Mouse (Mus musculus) hindbrain, embryonic 13.5 days (tissue): ENCODE results near the gene Mapk8ip2. TPM values are rescaled to one million over a fixed set of nuclear protein-coding genes. Genes with fewer than 3 reads are reported as not detected.

Experiments
- ATAC-seq: fragments of 200-750 bp; cut with Nextera tagmentation; 2 replicates; pipeline ENCODE4 v1.8.0; 2017; ENCODE audit warnings: moderate TSS enrichment; ENCODE audit not compliant: low FRiP score
- H3K27ac ChIP-seq: fragments of 300-500 bp; sonication (generic); 2 replicates; pipeline ENCODE4 v1.5.1; 2015; ENCODE audit warnings: inconsistent platforms, mild to moderate bottlenecking, moderate library complexity
- H3K27me3 ChIP-seq: fragments of 300-500 bp; sonication (generic); 2 replicates; pipeline ENCODE4 v1.6.1; 2015; ENCODE audit warnings: mild to moderate bottlenecking, inconsistent platforms
- H3K36me3 ChIP-seq: fragments of 300-500 bp; sonication (generic); 2 replicates; pipeline ENCODE4 v1.6.1; 2015; ENCODE audit warnings: mild to moderate bottlenecking, inconsistent platforms
- H3K4me1 ChIP-seq: fragments of 300-500 bp; sonication (generic); replicated peaks from 2 replicates; pipeline ENCODE4 v1.6.1; 2015; ENCODE audit warnings: inconsistent platforms
- H3K4me2 ChIP-seq: fragments of 300-500 bp; sonication (generic); 2 replicates; pipeline ENCODE4 v1.6.1; 2015; ENCODE audit warnings: inconsistent platforms, mild to moderate bottlenecking, moderate library complexity
- H3K4me3 ChIP-seq: fragments of 300-500 bp; sonication (generic); 2 replicates; pipeline ENCODE4 v1.5.1; 2015; ENCODE audit warnings: mild to moderate bottlenecking, inconsistent platforms
- H3K9ac ChIP-seq: fragments of 300-500 bp; sonication (generic); 2 replicates; pipeline ENCODE4 v1.6.1; 2015; ENCODE audit warnings: mild to moderate bottlenecking, inconsistent platforms
- H3K9me3 ChIP-seq: fragments of 300-500 bp; sonication (generic); 2 replicates; pipeline ENCODE4 v1.6.1; 2016; ENCODE audit warnings: inconsistent platforms
- WGBS: fragments of 180-500 bp; shearing (Covaris S2); methylation state at CpG from one replicate; pipeline ENCODE4 v1.1.7; 2015; 5-methylcytosine and 5-hydroxymethylcytosine counted together
- polyA plus RNA-seq: library from polyadenylated mRNA; unstranded; fragments of >200 nt; fragmentation: Nextera tagmentation; extraction: Ambion mirVana; gene quantifications from 2 replicates; pipeline ENCODE4 v1.2.1, GENCODE M21; 2015

Mapk8ip2 gene
- polyA plus RNA-seq, 1 experiment from 2014 or later = 74.0 TPM

DNA sequence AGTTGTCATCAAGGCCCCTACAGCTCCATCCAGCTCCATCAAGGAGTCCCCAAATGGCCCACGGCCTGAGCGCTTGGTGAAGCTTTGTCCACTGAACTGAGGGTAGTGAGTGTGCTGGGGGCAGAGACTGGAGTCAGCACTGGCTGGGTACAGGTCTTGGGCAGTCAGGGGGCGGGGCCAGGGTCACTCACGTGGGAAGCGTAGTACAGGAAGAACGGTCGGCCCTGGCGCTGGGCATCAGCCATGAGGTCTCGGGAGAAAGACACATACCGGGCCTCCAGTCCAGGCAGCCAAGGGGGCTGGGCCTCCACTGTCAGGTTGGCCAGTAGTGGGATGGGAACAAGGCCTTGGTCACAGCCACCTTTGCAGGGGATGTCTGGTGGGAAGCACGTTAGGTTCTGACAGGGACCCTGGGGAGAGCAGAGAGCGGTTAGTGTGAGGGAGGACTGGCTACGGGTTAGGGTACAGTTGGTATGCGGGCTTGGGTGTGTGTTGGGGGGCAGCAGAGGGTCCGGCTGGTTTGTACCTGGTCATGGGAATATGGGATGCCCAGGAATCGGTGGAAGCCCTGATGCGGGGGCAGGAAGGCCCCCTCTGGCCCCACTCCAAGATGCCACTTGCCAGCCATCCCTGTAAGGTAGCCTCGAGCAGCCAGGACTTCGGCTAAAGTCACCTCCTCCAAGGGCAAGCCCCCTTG, 21.0 kb downstream of the Mapk8ip2 start:
- ATAC-seq = 0 out of 2 replicates have a peak, but pooled peaks have one; percentile 14
- Histone ChIP-seq H3K9ac (no peak overlapping the region; the same call in 1 of the 2 replicates), H3K9me3 (no peaks in the 10 kb centered on the region), H3K4me1 (peaks cover 29% of the 10 kb centered on the region), H3K36me3 (no peaks in the 10 kb centered on the region), H3K27ac (no peak overlapping the region), H3K27me3 (0 out of 2 replicates have a peak, but pooled peaks cover 3% of the 10 kb centered on the region), H3K4me2 (peak overlapping the region; percentile 91), H3K4me3 (peak overlapping the region; percentile 61; the same call in 1 of the 2 replicates)
- WGBS = 90% methylated on average over 19 of the region's 19 CpGs

DNA sequence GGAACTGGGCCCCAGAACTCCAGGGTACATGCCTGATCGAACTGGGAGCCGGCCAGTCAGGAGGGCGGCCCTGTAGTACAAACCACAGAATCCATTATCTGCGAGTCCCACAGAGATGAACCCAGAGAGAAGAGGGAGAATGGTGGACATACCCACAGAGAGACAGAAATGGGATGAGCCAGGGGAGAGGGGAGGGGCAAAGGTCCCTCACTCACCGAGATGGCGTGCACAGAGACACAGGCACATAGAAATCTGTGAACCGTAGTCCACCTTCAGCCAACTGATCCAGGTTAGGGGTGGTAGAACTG, 21.5 kb downstream of the Mapk8ip2 start:
- H3K27ac ChIP-seq = no peak overlapping the region
- 79% methylated on average over 7 of the region's 7 CpGs for WGBS
- no peak; the same call in 1 of the 2 replicates for ATAC-seq

DNA sequence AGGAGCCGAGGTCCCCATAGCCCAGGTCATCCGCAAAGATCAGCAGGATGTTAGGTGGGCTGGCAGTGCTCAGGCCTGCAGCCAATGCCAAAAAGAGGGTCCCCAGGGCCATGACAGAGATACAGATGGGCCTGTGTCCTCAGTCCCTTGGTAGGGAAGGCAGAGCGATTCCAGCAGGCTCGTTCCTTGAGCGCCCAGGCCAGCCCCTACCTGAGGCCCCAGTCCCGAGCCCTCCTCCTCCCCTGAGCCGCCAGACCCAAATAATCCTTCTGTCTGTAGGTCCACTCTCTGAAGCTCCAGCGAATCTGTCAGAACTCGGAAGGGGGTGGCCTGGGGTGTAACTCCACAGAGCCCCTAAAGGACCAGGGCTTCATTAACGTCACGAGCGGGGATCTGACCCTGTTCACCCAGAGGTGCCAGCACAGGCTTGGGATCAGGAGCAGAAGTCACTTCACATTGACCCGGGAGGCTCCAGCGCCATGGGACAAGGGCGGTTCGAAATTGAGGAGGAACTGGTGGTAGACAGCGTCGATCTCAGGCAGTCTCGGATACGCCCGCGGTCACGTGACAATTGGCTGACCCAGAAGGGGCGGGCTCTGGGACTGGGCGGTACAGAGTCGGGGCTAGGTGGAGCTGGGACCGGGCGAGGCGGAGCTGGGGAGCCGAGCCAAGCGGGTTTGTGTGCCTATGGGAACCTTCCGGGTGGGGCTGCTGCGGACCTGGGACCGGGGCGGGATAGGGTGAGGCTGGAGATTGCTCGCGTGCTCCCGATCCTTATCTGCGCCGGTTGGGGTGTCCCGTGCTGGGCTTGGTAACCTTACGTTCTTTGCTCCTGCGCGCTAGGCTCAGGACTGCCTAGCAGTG, 22.1 kb downstream of the Mapk8ip2 start:
- Histone ChIP-seq H3K4me1 (peaks cover 29% of the 10 kb centered on the region), H3K27ac (peak overlapping the region; percentile 86), H3K36me3 (no peaks in the 10 kb centered on the region), H3K9ac (peak overlapping the region; percentile 78), H3K4me2 (peak overlapping the region; percentile 91), H3K27me3 (0 out of 2 replicates have a peak, but pooled peaks cover 3% of the 10 kb centered on the region), H3K4me3 (peak overlapping the region; percentile 61), H3K9me3 (no peaks in the 10 kb centered on the region)
- peak; percentile 97 for ATAC-seq
- WGBS = 10% methylated on average over 44 of the region's 44 CpGs

More for the DNA sequence above, 21.5 kb downstream of the Mapk8ip2 start:
- H3K4me1 ChIP-seq = peaks cover 29% of the 10 kb centered on the region
- H3K4me3 ChIP-seq = peak overlapping the region; percentile 61
- peak overlapping the region; percentile 78 for H3K9ac ChIP-seq
- 0 out of 2 replicates have a peak, but pooled peaks cover 3% of the 10 kb centered on the region for H3K27me3 ChIP-seq
- H3K9me3 ChIP-seq = no peaks in the 10 kb centered on the region
- H3K4me2 ChIP-seq = peak overlapping the region; percentile 91
- no peaks in the 10 kb centered on the region for H3K36me3 ChIP-seq

DNA sequence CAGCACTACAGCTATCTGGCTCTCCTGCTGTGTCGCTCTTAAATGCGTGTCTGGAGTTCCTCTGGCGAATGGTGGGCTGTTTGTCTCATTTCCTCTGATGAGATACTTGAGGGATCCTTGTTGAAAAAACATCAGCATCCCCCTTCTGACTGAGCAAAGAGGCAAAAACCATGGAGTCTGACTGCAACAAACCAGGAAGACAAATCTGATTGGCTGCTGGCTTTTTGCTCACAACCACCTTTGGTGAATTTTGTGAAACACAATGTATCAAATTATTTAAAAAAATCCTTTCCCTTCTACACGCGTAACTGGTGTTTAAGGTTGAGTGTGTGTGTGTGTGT, 22.7 kb downstream of the Mapk8ip2 start:
- Histone ChIP-seq H3K27me3 (0 out of 2 replicates have a peak, but pooled peaks cover 3% of the 10 kb centered on the region), H3K9me3 (no peaks in the 10 kb centered on the region), H3K4me3 (peak overlapping the region; percentile 61), H3K4me2 (peak overlapping the region; percentile 91), H3K36me3 (no peaks in the 10 kb centered on the region), H3K27ac (peak overlapping the region; percentile 86), H3K9ac (peak overlapping the region; percentile 78), H3K4me1 (peaks cover 29% of the 10 kb centered on the region)
- WGBS = 8% methylated on average over 5 of the region's 5 CpGs
- ATAC-seq = peak; percentile 12

DNA sequence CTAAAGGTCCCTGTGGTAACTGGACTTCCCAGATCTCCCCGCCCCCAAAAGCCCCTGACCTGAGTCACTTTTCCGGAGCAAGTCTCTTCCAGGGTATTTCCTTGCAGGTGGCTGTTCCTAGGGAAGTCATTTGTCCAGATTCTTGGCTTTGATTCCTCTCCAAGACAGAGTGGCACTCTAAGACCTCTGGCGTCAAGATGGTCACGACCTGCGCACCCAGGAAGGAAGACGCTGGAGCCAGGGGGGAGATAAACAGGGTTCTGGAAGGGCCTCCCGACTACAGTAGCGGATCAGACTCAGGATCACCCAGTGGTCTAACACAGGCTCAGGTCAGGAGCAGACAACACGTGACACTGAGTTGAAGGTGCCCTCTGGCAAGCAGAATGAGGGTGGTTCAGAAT, 23.4 kb downstream of the Mapk8ip2 start, which contains the start of gene Arsa:
TSS of gene Arsa (minus strand) at position 335 of the 401 bp plus-strand sequence.
- H3K9me3 ChIP-seq = no peaks in the 10 kb centered on the region
- 30% methylated on average over 9 of the region's 9 CpGs for WGBS
- H3K4me3 ChIP-seq = peak within 1 kb of the TSS; percentile 61
- peak within 1 kb of the TSS; percentile 78 for H3K9ac ChIP-seq
- H3K4me2 ChIP-seq = peak within 1 kb of the TSS; percentile 91
- peaks cover 29% of the 10 kb centered on the region for H3K4me1 ChIP-seq
- 0 out of 2 replicates have a peak, but pooled peaks cover 3% of the 10 kb centered on the region for H3K27me3 ChIP-seq
- H3K36me3 ChIP-seq = no peaks in the 10 kb centered on the region
- peak within 1 kb of the TSS; percentile 86 for H3K27ac ChIP-seq
- no peak for ATAC-seq

DNA sequence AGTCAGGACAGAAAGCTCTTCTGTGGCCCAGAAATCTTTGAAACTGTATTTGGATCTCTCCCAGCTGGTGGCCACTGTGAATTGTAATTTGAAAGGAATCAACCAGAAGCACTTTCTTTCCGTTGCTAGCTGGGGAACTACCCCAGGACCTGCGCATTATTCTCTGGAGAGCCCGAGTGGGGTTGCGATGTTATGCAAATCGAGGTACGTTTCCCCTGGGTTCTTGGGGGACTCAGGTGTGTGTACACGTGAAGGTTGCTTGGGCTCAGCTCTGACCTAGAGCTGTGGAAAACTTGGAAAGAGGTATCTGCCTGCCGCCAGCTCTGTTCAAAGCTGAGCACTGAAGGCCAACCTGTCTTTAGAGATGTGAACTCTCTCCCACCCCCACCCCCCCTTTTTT, 24.1 kb downstream of the Mapk8ip2 start:
- 38% methylated on average over 8 of the region's 8 CpGs for WGBS
- H3K4me1 ChIP-seq = peaks cover 29% of the 10 kb centered on the region
- H3K27ac ChIP-seq = no peak overlapping the region
- no peak for ATAC-seq
- H3K4me2 ChIP-seq = no peak overlapping the region
- H3K9ac ChIP-seq = no peak overlapping the region
- H3K27me3 ChIP-seq = 0 out of 2 replicates have a peak, but pooled peaks cover 3% of the 10 kb centered on the region
- no peaks in the 10 kb centered on the region for H3K36me3 ChIP-seq
- H3K9me3 ChIP-seq = no peaks in the 10 kb centered on the region
- no peak overlapping the region for H3K4me3 ChIP-seq

DNA sequence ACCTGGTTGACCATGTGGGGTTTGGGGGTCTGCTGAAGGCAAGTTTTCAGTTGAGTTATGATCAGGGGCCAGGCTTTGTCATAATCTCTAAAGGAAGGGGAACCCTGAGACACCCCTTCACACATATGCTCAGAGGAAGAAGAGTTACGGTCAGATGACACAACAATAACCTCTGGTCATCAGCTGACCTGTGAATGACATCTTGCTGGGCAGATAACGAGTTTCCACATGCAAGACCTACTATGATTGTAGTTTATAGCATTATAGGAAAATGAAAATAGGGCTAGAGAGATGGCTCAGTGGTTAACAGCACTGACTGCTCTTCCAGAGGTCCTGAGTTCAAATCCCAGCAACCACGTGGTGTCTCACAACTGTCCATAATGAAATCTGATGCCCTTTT, 24.9 kb downstream of the Mapk8ip2 start:
- no peak overlapping the region for H3K27ac ChIP-seq
- no peak overlapping the region for H3K4me2 ChIP-seq
- H3K27me3 ChIP-seq = 0 out of 2 replicates have a peak, but pooled peaks cover 3% of the 10 kb centered on the region
- ATAC-seq = no peak
- H3K4me1 ChIP-seq = peaks cover 29% of the 10 kb centered on the region
- no peaks in the 10 kb centered on the region for H3K9me3 ChIP-seq
- 88% methylated on average over 3 of the region's 3 CpGs for WGBS
- H3K4me3 ChIP-seq = no peak overlapping the region
- no peaks in the 10 kb centered on the region for H3K36me3 ChIP-seq
- H3K9ac ChIP-seq = no peak overlapping the region

DNA sequence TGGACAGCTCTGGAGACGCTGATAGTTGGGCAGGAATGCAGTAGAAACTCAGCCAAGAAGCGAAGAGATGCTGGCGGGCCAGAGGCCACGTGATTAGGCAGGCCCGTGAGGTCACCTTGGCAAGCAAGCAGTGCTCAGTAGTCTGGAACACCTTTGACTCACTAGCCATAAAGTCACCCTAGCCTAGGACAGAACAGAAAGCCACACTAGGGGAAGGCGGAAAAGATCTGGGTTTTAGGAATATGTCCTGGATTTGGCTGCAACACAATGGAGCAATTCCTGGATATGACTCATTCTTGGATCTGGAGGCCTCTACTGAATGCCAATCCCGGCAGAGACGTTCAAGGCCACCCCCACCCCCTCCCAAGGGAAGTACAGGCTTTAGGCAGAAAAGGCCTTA, 26.9 kb downstream of the Mapk8ip2 start:
- Histone ChIP-seq H3K9me3 (no peaks in the 10 kb centered on the region), H3K27me3 (0 out of 2 replicates have a peak, but pooled peaks cover 3% of the 10 kb centered on the region), H3K4me3 (no peak overlapping the region), H3K9ac (no peak overlapping the region), H3K27ac (no peak overlapping the region), H3K4me1 (peaks cover 17% of the 10 kb centered on the region), H3K36me3 (no peaks in the 10 kb centered on the region), H3K4me2 (no peak overlapping the region)
- WGBS = 87% methylated on average over 8 of the region's 8 CpGs
- ATAC-seq = no peak

DNA sequence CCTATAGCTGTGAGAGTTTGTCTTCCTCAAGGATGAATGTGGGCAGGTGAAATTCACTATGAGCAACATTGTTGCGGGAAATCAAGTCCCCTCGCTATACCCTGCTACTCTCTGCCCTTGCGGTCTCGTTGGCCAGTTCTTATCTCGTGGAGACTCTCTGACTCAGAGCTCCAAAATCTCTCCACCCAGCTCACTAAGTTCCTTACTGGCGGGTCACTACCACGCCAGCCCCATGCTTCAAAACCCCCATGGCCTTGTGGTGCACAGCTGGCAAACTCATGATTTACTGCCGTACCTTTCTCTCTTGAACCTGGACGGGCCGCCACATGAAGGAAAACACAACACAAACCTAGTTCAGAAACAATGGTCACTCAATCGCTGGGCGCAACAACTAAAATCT, 34.5 kb downstream of the Mapk8ip2 start:
- H3K4me1 ChIP-seq = no peaks in the 10 kb centered on the region
- H3K4me2 ChIP-seq = no peak overlapping the region
- no peaks in the 10 kb centered on the region for H3K36me3 ChIP-seq
- WGBS = 85% methylated on average over 12 of the region's 12 CpGs
- H3K9me3 ChIP-seq = no peaks in the 10 kb centered on the region
- H3K9ac ChIP-seq = no peak overlapping the region
- no peak overlapping the region for H3K4me3 ChIP-seq
- no peak overlapping the region for H3K27ac ChIP-seq
- H3K27me3 ChIP-seq = 0 out of 2 replicates have a peak, but pooled peaks cover 3% of the 10 kb centered on the region
- ATAC-seq = no peak

DNA sequence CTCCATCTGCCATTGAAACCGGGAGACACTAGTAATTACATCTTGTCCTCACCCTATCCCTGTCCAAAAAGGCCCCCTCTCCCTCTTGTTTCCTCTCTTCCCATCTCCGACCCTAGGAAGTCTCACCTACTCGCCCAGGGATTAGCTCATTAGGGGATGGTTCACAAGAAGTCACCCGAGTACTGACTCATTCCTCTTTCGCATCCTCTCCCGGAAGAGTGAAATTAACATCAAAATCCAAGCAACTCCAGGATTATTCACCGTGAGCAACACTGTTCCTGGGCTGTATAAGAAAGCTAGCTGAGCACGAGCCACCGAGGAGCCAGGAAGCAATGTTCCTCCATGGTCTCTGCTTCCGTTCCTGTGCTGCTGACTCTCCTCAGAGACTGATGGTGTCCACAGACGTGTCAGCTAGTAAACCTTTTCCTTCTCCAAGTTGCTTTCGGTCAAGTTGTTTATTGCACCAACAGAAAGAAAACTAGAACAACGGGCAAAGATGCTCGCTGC, 35.0 kb downstream of the Mapk8ip2 start:
- Histone ChIP-seq H3K4me2 (no peak overlapping the region), H3K9me3 (no peaks in the 10 kb centered on the region), H3K27ac (no peak overlapping the region), H3K9ac (no peak overlapping the region), H3K4me1 (no peaks in the 10 kb centered on the region), H3K27me3 (0 out of 2 replicates have a peak, but pooled peaks cover 3% of the 10 kb centered on the region), H3K4me3 (no peak overlapping the region), H3K36me3 (no peaks in the 10 kb centered on the region)
- no peak for ATAC-seq
- WGBS = 64% methylated on average over 14 of the region's 14 CpGs

DNA sequence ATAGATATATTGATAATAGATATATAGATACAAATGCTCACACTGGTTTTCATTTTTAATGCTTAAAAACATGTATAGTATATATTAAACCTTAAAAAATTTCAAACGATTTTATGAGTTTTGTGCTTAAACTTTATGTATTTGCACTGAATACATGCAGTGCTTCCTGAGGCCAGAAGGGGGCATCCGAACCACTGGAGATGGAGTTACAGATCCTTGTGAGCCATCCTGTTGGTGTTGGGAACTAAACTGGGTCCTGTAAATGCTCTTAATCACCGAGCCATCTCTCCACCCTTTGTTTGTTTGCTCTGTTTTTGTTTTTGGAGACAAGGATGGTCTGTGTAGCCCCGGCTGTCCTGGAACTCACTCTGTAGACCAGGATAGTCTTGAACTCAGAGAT, 41.3 kb downstream of the Mapk8ip2 start:
- Histone ChIP-seq H3K4me1 (peaks cover 31% of the 10 kb centered on the region), H3K4me2 (no peak overlapping the region), H3K27me3 (peaks cover 15% of the 10 kb centered on the region), H3K9ac (no peak overlapping the region), H3K4me3 (no peak overlapping the region), H3K27ac (no peak overlapping the region), H3K36me3 (no peaks in the 10 kb centered on the region), H3K9me3 (no peaks in the 10 kb centered on the region)
- no peak for ATAC-seq
- WGBS = 84% methylated on average over 4 of the region's 4 CpGs

DNA sequence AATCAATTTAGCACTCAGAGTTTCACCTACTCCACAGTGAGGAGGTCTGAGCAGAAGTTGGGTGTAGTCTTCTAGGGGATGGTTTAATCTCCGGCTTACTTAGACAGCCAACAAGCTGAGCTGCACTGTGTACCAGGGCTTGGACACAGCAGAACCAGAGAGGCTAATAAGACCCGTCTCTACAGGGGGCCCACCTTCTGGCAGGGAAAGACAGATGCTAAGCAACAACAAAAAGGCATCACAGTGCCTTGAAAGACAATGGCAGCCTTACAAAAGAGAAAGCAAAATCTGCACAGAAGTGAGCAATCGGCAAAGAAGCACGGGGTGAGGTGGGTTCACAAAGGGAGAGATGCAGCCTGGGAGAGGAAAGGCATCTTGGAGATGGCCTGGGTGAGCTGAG, 42.4 kb downstream of the Mapk8ip2 start:
- no peaks in the 10 kb centered on the region for H3K9me3 ChIP-seq
- ATAC-seq = no peak
- peaks cover 41% of the 10 kb centered on the region for H3K4me1 ChIP-seq
- WGBS = 16% methylated on average over 4 of the region's 4 CpGs
- H3K4me2 ChIP-seq = no peak overlapping the region
- H3K9ac ChIP-seq = 0 out of 2 replicates have a peak overlapping the region, but pooled peaks have one; percentile 55
- peaks cover 18% of the 10 kb centered on the region for H3K27me3 ChIP-seq
- H3K27ac ChIP-seq = peak overlapping the region; percentile 52; the same call in 1 of the 2 replicates
- H3K4me3 ChIP-seq = no peak overlapping the region
- H3K36me3 ChIP-seq = no peaks in the 10 kb centered on the region
